Mouse (Mus musculus) cerebellum, postnatal 14 days (tissue): ENCODE measurements at regions not wholly inside any gene's neighbourhood (a gene's known extent, or its start where the extent isn't known, plus 50 kb on each side); places are given as distances from the start of the nearest gene placed in this dataset.
A peak's percentile ranks its signal among the peaks of the same experiment; 100 is the strongest.

Source experiments
- DNase-seq, 2 experiments: peaks; one replicate each; pipeline ENCODE4 v3.0.0; 2021; ENCODE audit warnings: mixed read lengths in 2 of 2

- DNase-seq: peak in 1 of 2 experiments; percentile 2
Measured at GRCm38 (mm10) chr1:45575131-45575530, 72.0 kb upstream of the Col5a2 start.

- DNase-seq: no peak
Measured at GRCm38 (mm10) chr1:45580466-45580865, 77.4 kb upstream of the Col5a2 start.

- DNase-seq: peak in 1 of 2 experiments; percentile 0
Measured at GRCm38 (mm10) chr1:45587351-45588025, 84.4 kb upstream of the Col5a2 start.

GRCm38 (mm10) chr1:45597316-45597715 is 94.2 kb upstream of the Col5a2 start:
- no peak for DNase-seq

- no peak for DNase-seq
Measured at GRCm38 (mm10) chr1:45599421-45599820, 96.3 kb upstream of the Col5a2 start.

GRCm38 (mm10) chr1:45600011-45600410 is 96.9 kb upstream of the Col5a2 start:
- no peak for DNase-seq

- DNase-seq: no peak
Measured at GRCm38 (mm10) chr1:45605571-45605970, 102.5 kb upstream of the Col5a2 start.

GRCm38 (mm10) chr1:45608316-45608715 is 105.2 kb upstream of the Col5a2 start:
- DNase-seq: no peak

- no peak for DNase-seq
Measured at GRCm38 (mm10) chr1:45619008-45619407, 115.9 kb upstream of the Col5a2 start.

- no peak for DNase-seq
Measured at GRCm38 (mm10) chr1:45625921-45626320, 122.8 kb upstream of the Col5a2 start.

GRCm38 (mm10) chr1:45626733-45627132 is 123.7 kb upstream of the Col5a2 start:
- no peak for DNase-seq

GRCm38 (mm10) chr1:45627840-45628239 is 124.8 kb upstream of the Col5a2 start:
- peak; percentile 3 to 12 for DNase-seq

GRCm38 (mm10) chr1:45647301-45647700 is 144.2 kb upstream of the Col5a2 start:
- DNase-seq: no peak

- DNase-seq: no peak
Measured at GRCm38 (mm10) chr1:45653248-45653647, 141.7 kb upstream of the Wdr75 start.

- no peak for DNase-seq
Measured at GRCm38 (mm10) chr1:45663882-45664520, 131.0 kb upstream of the Wdr75 start.

- DNase-seq: peak; percentile 56 to 61
Measured at GRCm38 (mm10) chr1:45672443-45673156, 122.4 kb upstream of the Wdr75 start.

GRCm38 (mm10) chr1:45675771-45676439 is 119.1 kb upstream of the Wdr75 start:
- no peak for DNase-seq

- no peak for DNase-seq
Measured at GRCm38 (mm10) chr1:45679964-45680709, 114.8 kb upstream of the Wdr75 start.

GRCm38 (mm10) chr1:45700893-45701292 is 94.1 kb upstream of the Wdr75 start:
- peak; percentile 6 to 18 for DNase-seq

GRCm38 (mm10) chr1:45701516-45701915 is 93.5 kb upstream of the Wdr75 start:
- no peak for DNase-seq

- no peak for DNase-seq
Measured at GRCm38 (mm10) chr1:45723369-45723768, 71.6 kb upstream of the Wdr75 start.

- DNase-seq: no peak
Measured at GRCm38 (mm10) chr1:45732958-45733357, 62.0 kb upstream of the Wdr75 start.

- no peak for DNase-seq
Measured at GRCm38 (mm10) chr1:45745136-45745535, 49.8 kb upstream of the Wdr75 start.
